Mouse (Mus musculus) neutrophil, adult 59 days (primary cell): ENCODE data around the gene Cit. TPM values are rescaled to one million over a fixed set of nuclear protein-coding genes. Genes with fewer than 3 reads are reported as not detected.

Experiments
- total RNA-seq, 2 experiments: library from RNA; stranded (reverse); gene quantifications; 1 replicate in 1 of 2; 2 replicates in 1 of 2; pipeline ENCODE4 v1.2.4; 2023

Cit gene
- 10 to 100 TPM; 40.7 to 50.9 TPM for total RNA-seq

GRCm38 (mm10) chr5:115844766-115845634 lies at the start of gene Cit:
Gene Cit (plus strand): TSS chr5:115845278.

GRCm38 (mm10) chr5:116024327-116024739 lies 179.3 kb downstream of the Cit start, which contains the start of gene Prkab1:
Gene Prkab1 (minus strand): TSS chr5:116024508.

Other genes with a start within 250 kb of the Cit start
- gene Rab35, start 213.4 kb upstream of the Cit start, total RNA-seq, result 10 to 100 TPM; 60.7 to 61.7 TPM
- gene Bicdl1, start 113.7 kb upstream of the Cit start, total RNA-seq, result 1 to 10 TPM; 1.3 to 1.5 TPM
- gene Prkab1, start 179.2 kb downstream of the Cit start, total RNA-seq, result 100 to 1,000 TPM; 177 to 228 TPM
- gene Tmem233, start 238.0 kb downstream of the Cit start, total RNA-seq, result not detected